Mouse (Mus musculus): ENCODE data around the gene Defb28. TPM values are rescaled to one million over a fixed set of nuclear protein-coding genes. Genes with fewer than 3 reads are reported as not detected.

Gene Defb28
- total RNA-seq, 4 experiments from 2014 or later, result not detected

DNA sequence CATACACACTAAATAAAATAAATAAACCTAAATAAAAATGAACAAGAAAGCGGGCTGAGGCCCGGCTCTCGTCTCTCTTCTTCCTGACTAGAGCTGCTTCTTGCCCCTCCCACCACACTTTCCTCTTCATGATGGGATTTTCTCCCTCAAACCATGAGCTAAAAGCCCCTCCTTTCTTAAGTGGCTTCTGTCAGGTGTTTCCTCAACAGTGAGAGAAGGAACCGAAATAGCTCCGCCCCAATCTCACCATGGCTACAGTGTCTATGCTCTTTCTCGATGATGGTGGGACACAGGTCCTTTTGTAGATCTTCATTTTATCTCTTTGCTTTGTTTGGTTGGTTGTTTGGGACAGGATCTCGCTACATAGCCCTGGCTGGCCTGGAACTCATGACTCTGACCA, 38.6 kb downstream of the Defb28 start:
- DNase-seq (ENCODE audit: low spot score in 2 of 2), result no peak

DNA sequence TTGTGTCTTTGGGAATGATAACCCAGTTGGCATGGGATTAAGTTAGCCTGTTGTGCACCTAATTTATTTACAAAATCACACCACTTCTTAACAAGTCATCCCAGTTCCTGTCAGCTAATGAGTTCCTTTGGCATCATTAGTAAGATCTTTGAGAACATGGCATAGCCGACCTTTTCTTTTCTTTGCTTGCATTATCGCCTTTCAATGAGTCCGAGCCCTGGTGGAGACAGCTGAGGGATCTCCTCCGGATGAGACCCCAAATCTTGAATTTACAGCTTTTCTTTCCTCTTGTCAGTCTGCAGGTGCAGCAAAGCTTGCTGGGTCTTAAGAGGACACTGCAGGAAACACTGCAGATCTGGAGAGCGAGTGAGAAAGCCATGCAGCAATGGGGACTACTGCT, 51.0 kb downstream of the Defb28 start, which contains the start of gene Gm17416:
TSS of gene Gm17416 (plus strand) at position 301 of the 400 bp plus-strand sequence.
- DNase-seq (ENCODE audit: low spot score in 2 of 2), result no peak

DNA sequence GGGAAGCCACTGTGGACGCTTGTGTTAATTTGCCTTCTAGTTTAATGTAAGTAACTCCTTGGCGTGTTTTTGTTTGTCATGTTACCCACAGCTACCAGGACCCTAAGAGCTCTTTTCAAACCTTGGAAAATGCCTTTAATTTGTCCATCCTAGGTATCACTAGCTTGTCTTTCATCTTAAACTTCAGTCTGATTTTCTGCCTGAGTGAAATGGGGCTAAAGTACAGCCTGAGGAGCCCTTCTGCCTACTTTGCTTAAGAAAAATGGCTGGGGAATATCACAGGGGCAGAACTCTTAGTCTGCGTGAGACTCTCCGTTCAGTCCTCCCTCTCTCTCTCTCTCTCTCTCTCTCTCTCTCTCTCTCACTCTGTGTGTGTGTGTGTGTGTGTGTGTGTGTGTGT, 51.8 kb downstream of the Defb28 start:
- DNase-seq (ENCODE audit: low spot score in 2 of 2), result no peak

DNA sequence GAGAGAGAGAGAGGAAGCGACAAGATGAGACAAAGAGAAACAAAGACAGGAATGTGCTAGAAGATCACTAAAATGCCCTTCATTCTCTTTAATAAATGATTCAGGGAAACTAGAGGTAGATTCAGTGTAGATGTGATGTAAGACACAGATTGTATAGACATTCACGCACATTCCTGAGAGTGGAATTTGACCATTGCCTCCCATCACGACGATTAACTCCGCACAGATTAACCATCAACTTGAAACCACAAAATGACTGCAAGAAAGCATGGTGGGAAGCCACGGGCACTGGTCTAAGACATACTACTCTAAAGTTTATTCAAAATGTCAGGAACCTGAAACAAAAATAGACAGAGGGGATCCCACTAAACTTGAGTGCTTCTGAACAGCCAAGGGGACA, 52.3 kb downstream of the Defb28 start:
- no peak for DNase-seq (ENCODE audit: low spot score in 2 of 2)

Other genes starting within 250 kb of the Defb28 start
- 10 to 100 TPM; 48.3 to 55.9 (median 50.5) TPM for gene Tbc1d20, start 224.4 kb upstream of the Defb28 start, total RNA-seq (2022)
- gene Rbck1, start 185.6 kb upstream of the Defb28 start, total RNA-seq (2022), result 100 to 1,000 TPM; 108 to 121 (median 111) TPM
- 1 to 10 TPM; 1.2 to 2.4 (median 1.4) TPM for gene Trib3, start 174.2 kb upstream of the Defb28 start, total RNA-seq (2022)
- gene Nrsn2, start 141.6 kb upstream of the Defb28 start, total RNA-seq (2022), result 100 to 1,000 TPM in 2 of 4 experiments, 10 to 100 TPM in 2; 90.3 to 104 (median 96.4) TPM
- 10 to 100 TPM; 13.7 to 17.3 (median 16.5) TPM for gene Sox12, start 120.2 kb upstream of the Defb28 start, total RNA-seq (2022)
- gene Zcchc3, start 103.2 kb upstream of the Defb28 start, total RNA-seq (2022), result 10 to 100 TPM in 2 of 4 experiments, 1 to 10 TPM in 2; 9.1 to 10.4 (median 9.9) TPM
- gene 6820408C15Rik, start 102.7 kb upstream of the Defb28 start, total RNA-seq (2022), result 1 to 10 TPM; 2.5 to 3.9 (median 3.0) TPM
- gene Defb23, start 53.6 kb upstream of the Defb28 start, total RNA-seq (2022), result not detected
- under 1 TPM in 1 of 4 experiments, not detected in 3; 0.73 TPM for gene Defb20, start 41.2 kb upstream of the Defb28 start, total RNA-seq (2022)
- not detected for gene Defb22, start 28.1 kb upstream of the Defb28 start, total RNA-seq (2022)
- gene Defb26, start 6.6 kb upstream of the Defb28 start, total RNA-seq (2022), result not detected
- gene Defb29, start 21.8 kb downstream of the Defb28 start, total RNA-seq (2022), result not detected
- not detected for gene Gm17416, start 51.1 kb downstream of the Defb28 start, total RNA-seq (2022)
- not detected for gene Defb21, start 54.5 kb downstream of the Defb28 start, total RNA-seq (2022)
- not detected for gene Defb19, start 62.1 kb downstream of the Defb28 start, total RNA-seq (2022)
- not detected for gene Defb45, start 81.1 kb downstream of the Defb28 start, total RNA-seq (2022)
- gene Defb36, start 86.1 kb downstream of the Defb28 start, total RNA-seq (2022), result not detected
- gene Defb25, start 104.8 kb downstream of the Defb28 start, total RNA-seq (2022), result not detected
- gene Rem1, start 108.7 kb downstream of the Defb28 start, total RNA-seq (2022), result 1 to 10 TPM in 1 of 4 experiments, under 1 TPM in 3; 0.61 to 1.1 (median 0.72) TPM
- gene H13, start 151.2 kb downstream of the Defb28 start, total RNA-seq (2022), result 10 to 100 TPM; 69.8 to 81.5 (median 78.5) TPM
- gene Mcts2, start 168.8 kb downstream of the Defb28 start, total RNA-seq (2022), result 10 to 100 TPM; 17.7 to 21.8 (median 19.0) TPM
- gene Id1, start 218.0 kb downstream of the Defb28 start, total RNA-seq (2022), result 10 to 100 TPM; 18.1 to 24.9 (median 22.5) TPM
- 1 to 10 TPM in 3 of 4 experiments, under 1 TPM in 1; 0.92 to 2.4 (median 2.2) TPM for gene Cox4i2, start 235.9 kb downstream of the Defb28 start, total RNA-seq (2022)

Data from layer of hippocampus, adult 8-10 months (tissue).